Mouse (Mus musculus) spleen, postnatal 4 days (tissue): ENCODE data around the gene Eif3i.

ENCODE experiments used
- DNase-seq, 2 experiments: peaks; one replicate each; pipeline ENCODE4 v3.0.0; 2022; ENCODE audit warnings: low spot score in 2 of 2

Eif3i gene

GRCm38 (mm10) chr4:129600233-129601158 is at the start of gene Eif3i, which contains the start of gene Tmem234:
Gene Eif3i (minus strand): TSS chr4:129600648.
Gene Tmem234 (plus strand): TSS chr4:129600668.
- peak; percentile 83 to 90 for DNase-seq

DNA sequence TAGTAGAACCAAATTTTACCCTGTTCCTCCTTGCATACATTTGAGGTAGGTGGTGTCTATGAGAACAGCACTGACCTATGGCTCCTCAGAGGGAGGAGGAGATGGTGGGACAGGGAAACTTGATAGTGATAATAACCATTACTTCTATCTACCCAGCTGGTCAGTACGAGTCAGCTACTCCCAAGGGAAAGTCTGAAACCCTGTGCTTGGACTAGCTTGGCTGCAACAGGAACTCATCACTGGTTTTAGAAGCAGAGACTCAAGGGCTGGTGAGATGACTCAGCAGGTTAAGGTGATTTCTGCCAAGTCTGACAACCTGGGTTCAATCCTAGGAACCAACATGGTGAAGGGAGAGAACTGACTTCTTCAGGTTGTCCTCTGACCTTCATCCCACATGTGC is 48.2 kb upstream of the Eif3i start:
- no peak for DNase-seq

GRCm38 (mm10) chr4:129645204-129645603 is 44.8 kb upstream of the Eif3i start:
- DNase-seq, result no peak

GRCm38 (mm10) chr4:129641756-129642155 is 41.3 kb upstream of the Eif3i start:
- no peak for DNase-seq

DNA sequence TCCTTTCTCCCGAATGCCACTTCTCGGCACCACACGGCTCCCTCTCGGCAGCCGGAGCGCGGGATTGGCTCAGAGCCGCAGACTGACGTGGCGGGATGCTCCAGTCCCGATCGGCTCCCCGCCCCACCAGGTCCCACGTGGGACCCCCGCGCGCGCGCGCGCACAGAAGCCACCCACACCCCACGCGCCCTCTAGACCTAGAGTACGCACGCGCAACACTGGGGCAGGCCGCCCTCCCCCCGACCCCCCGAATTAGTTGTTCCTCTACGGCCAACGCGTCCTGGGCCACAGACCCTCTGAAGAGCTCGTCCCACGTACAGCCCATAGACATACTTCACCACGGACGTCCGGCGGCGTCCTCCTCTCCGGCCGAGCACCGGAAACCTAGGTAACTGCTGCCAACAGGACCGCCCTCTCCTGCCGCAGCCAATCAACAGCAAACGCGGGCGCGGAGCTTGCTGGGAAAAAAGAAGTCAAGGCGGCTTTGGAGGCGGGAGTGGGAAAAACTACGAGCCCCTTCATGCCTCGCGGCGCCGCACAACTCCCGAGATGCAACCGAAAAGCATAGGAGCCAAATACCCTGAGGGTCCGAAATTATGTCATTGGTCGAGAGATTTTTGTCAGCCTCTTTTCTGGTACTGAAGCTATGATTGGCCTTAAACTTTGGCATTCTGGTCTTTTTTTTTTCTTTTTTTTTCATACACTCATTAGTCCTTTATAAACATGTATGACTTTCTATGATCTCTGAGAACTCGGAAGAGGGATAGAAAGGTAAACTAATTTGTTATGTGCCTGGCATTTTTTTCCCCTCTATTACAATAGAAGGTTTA is 40.4 kb upstream of the Eif3i start, which contains the start of gene Txlna:
Gene Txlna, minus strand, starts transcription at position 428 of the 830 bp plus-strand sequence.
- DNase-seq, result peak; percentile 96 to 97

DNA sequence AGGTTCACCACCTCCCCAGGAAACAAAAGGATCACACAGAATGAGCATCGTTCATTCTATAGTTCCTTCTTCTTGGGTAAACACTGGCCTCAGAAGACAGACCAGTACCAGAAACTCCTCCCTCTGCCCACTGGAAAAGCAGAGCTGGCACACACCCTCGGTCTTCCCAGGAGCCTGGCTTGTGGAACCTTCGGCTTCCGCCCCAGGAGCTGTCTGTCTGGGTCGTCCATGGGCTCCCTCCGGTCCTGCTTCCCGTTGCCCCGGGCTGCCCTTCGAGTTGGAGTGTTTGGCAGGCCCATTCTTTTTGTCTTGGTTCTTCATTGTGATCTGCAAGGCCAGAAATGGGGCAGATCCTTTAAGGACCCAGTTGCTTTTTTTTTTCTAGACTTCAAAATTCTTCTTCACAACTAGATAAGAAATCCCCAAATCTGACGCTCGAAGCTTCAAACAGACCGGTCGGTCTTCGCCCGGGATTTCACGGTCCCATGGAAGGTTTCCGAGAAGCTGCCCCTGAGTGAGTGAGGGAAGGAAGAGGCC is 39.7 kb upstream of the Eif3i start:
- DNase-seq, result no peak

DNA sequence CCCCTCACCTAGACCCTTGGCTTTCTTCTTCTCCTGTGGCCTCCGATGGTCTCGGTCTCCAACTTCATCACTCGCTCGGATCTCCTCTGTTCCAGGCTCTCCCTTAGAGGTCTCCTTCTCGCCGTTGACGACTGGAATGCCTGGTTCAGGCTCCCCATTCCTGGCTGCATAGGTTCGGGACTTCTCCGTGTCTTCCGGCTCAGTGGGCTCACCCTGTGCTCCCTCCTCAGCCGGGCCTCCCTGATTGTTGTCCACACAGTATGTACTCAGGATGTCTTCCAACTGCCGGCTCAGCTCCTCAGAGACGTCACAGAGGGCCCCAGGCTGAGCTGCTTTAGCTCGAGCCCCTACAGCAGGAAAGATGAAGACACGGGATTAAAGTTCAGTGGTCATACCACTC is 38.8 kb upstream of the Eif3i start:
- no peak for DNase-seq

DNA sequence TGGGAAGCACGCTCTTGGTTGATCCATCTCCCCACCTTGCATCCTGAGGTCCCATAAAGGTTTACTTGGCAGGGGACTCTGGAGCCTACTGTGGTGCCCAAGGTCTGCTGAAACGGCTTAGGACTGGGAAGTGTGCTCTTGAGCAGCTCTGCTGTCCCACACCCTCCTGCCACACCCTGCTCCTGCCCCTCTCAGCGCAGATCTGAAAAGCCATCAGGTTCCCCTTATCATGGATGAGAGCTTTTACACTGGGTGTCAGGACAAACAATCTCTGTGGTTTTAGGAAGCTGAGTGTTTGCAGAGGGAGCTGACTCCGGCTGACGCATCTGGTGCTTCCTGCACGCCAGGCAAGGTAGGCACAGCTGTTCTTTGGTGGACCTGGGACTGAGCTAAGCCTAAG is 33.4 kb upstream of the Eif3i start:
- no peak for DNase-seq

DNA sequence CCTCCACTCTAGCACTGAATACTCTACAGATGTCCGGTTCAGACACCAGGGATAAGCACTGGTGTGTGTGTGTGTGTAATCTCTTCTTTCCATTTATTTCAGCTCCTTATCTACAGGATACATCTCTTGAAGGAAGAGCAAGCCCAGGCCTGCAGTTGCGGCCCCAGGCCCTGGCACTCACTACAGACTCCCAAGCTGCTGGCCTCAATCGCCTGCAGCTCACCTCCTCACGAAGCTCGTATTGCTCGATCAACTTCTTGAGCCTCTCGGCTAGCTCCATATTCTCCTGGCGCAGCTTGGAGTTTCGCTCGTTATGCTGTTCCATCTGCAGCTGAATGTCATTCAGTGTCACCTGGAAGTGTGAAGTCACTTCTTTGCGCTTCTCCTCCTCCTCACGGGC is 31.4 kb upstream of the Eif3i start:
- DNase-seq, result no peak

- DNase-seq, result no peak
Observed at GRCm38 (mm10) chr4:129630944-129631343, 30.5 kb upstream of the Eif3i start.

DNA sequence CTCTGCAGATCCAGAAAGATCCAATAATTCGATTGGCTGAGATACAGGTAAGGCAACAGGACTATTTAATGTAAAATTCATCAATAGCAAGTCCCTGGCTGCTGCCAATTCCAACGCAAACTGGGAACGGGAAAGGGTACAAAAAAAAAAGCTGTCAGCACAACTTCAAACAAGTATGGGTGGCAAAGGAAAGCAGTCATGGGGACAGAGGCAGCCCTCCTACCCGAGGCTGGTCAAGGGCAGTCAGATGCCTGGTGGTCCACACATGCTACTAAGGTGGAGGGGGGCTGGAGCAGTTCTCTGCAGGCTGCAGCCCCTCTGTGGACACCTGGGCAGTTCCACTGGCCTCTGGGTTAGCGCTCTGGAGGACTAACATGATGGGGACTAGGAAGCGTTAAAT is 25.6 kb upstream of the Eif3i start:
- no peak for DNase-seq

DNA sequence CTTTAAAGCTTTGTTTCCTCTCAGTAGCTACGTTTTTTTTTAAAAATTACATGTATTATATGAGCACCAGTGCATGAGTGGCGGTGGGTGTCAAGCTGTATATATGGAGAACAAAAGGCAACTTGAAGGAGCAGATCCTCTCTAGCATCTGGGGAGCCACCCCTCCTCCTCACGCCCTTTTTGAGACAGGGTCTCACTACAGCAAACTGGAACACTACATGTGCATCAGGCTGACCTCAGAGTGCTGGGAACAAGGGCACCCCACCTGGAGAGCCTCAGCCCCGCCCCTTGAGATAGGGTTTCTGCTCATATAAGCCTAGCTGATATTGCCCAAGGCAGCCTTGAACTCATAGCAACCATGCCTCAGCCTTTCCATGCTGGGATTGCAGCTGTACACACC is 25.0 kb upstream of the Eif3i start:
- DNase-seq, result no peak

DNA sequence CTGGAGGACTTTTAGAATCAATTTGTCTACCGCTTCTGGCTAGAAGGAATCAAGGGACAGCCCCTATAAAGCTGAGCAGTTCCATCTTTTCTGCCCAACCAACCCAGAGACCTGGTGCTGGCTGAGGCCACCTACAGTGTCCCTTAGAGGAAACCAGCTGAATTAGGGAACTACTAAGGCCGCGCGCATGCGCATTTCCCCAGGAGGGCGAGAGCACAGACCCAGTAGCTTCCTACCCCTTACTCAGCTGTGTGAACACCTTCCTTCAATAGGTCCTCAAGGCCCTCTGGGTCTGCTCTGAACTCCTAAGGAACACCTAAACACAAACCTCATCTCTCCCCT is 24.6 kb upstream of the Eif3i start:
- DNase-seq, result peak; percentile 77 to 89

- DNase-seq, result peak; percentile 83 to 85
Observed at GRCm38 (mm10) chr4:129624281-129625028, 24.0 kb upstream of the Eif3i start.

DNA sequence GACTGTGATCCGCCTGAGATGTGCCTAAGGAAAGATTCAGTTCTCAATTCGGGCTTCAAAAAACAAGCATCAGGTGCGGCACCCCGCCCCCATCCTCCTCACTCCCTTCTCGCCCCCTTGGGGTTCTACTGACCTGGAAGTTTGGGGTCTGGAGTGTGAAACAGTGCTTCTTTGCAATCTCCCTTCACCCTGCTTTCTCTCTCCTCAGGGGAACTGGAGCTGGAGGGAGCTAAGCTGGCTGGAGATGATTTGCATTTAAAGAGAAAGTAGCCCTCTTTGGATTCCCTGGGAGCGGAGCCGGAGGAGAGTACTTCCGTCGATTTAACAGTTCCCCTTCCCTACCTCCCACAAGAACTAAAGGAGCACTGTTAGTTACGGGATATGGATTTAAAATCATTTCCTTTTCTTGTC is 23.2 kb upstream of the Eif3i start, which contains the start of gene Ccdc28b:
Gene Ccdc28b, minus strand, starts transcription at position 267 of the 411 bp plus-strand sequence.
- DNase-seq, result no peak

GRCm38 (mm10) chr4:129622803-129623535 is 22.5 kb upstream of the Eif3i start:
- DNase-seq, result no peak

GRCm38 (mm10) chr4:129622120-129622802 is 21.8 kb upstream of the Eif3i start:
- no peak for DNase-seq

- DNase-seq, result no peak
Observed at GRCm38 (mm10) chr4:129621283-129621841, 20.9 kb upstream of the Eif3i start.

- no peak for DNase-seq
Observed at GRCm38 (mm10) chr4:129620419-129621282, 20.2 kb upstream of the Eif3i start.
